Mouse (Mus musculus): ENCODE results near the gene Zfp319. TPM values are rescaled to one million over a fixed set of nuclear protein-coding genes. Genes with fewer than 3 reads are reported as not detected.
A peak's percentile ranks its signal among the peaks of the same experiment; 100 is the strongest.

Zfp319 gene
- polyA plus RNA-seq, 2 experiments = 0.81 to 0.83 TPM

GRCm38 (mm10) chr8:95369581-95370326 lies 38.0 kb upstream of the Zfp319 start:
- Histone ChIP-seq H3K27me3 (ENCODE audit: control insufficient read depth, insufficient read depth, low read length) (no peaks in the 10 kb centered on the region), H3K9me3 (ENCODE audit: control insufficient read depth, low read length) (no peaks in the 10 kb centered on the region), H3K4me3 (ENCODE audit: insufficient read depth in 1 of 2, low read depth in 2 of 2, low read length in 2 of 2) (no peak overlapping the region), H3K36me3 (replicated peaks; ENCODE audit: control insufficient read depth, insufficient read depth, low read depth) (no peaks in the 10 kb centered on the region), H3K4me2 (ENCODE audit: low read depth) (peak overlapping the region; percentile 43), H3K4me1 (replicated peaks; ENCODE audit: control insufficient read depth in 2 of 2, insufficient read depth in 2 of 2, low read length in 1 of 2) (peaks cover 2 to 16% of the 10 kb centered on the region in 2 experiments; a peak in 3 of 4 replicates), H3K27ac (no peak overlapping the region), H3K9ac (replicated peaks) (no peak overlapping the region)
- 41% methylated on average over 20 of the region's 20 CpGs for WGBS (ENCODE audit: insufficient replicate concordance)
- TF ChIP-seq EP300 (IDR thresholded peaks at IDR 0.05; ENCODE audit: low read depth) (no peak), CTCF (IDR thresholded peaks at IDR 0.05; ENCODE audit: low read depth) (no peak)
- DNase-seq (ENCODE audit: low read depth in 3 of 3, low spot score in 3 of 3) (no peak), ATAC-seq (ENCODE audit: insufficient read depth) (peak; percentile 41; the same call in 1 of the 2 replicates)

- TF ChIP-seq EP300 (IDR thresholded peaks at IDR 0.05; ENCODE audit: low read depth) (no peak), CTCF (IDR thresholded peaks at IDR 0.05; ENCODE audit: low read depth) (no peak)
- Histone ChIP-seq H3K9ac (replicated peaks) (no peak overlapping the region), H3K9me3 (ENCODE audit: control insufficient read depth, low read length) (no peaks in the 10 kb centered on the region), H3K36me3 (replicated peaks; ENCODE audit: control insufficient read depth, insufficient read depth, low read depth) (no peaks in the 10 kb centered on the region), H3K27ac (no peak overlapping the region), H3K4me2 (ENCODE audit: low read depth) (no peak overlapping the region), H3K27me3 (ENCODE audit: control insufficient read depth, insufficient read depth, low read length) (no peaks in the 10 kb centered on the region), H3K4me1 (replicated peaks; ENCODE audit: control insufficient read depth in 2 of 2, insufficient read depth in 2 of 2, low read length in 1 of 2) (peaks cover 10 to 40% of the 10 kb centered on the region in 2 experiments), H3K4me3 (ENCODE audit: insufficient read depth in 1 of 2, low read depth in 2 of 2, low read length in 2 of 2) (no peak overlapping the region)
- ATAC-seq (ENCODE audit: insufficient read depth) (no peak), DNase-seq (ENCODE audit: low read depth in 3 of 3, low spot score in 3 of 3) (no peak)
- WGBS (ENCODE audit: insufficient replicate concordance) = 78% methylated on average over 2 of the region's 2 CpGs
Observed at GRCm38 (mm10) chr8:95363849-95364248, 32.1 kb upstream of the Zfp319 start.

GRCm38 (mm10) chr8:95362272-95362671 lies 30.5 kb upstream of the Zfp319 start:
- TF ChIP-seq CTCF (IDR thresholded peaks at IDR 0.05; ENCODE audit: low read depth) (no peak), EP300 (IDR thresholded peaks at IDR 0.05; ENCODE audit: low read depth) (no peak)
- WGBS (ENCODE audit: insufficient replicate concordance) = 50% methylated on average over 6 of the region's 6 CpGs

GRCm38 (mm10) chr8:95361016-95361341 lies 29.2 kb upstream of the Zfp319 start:
- DNase-seq (ENCODE audit: low read depth in 3 of 3, low spot score in 3 of 3) = no peak
- Histone ChIP-seq H3K27me3 (ENCODE audit: control insufficient read depth, insufficient read depth, low read length) (no peaks in the 10 kb centered on the region), H3K9me3 (ENCODE audit: control insufficient read depth, low read length) (no peaks in the 10 kb centered on the region), H3K4me3 (ENCODE audit: insufficient read depth in 1 of 2, low read depth in 2 of 2, low read length in 2 of 2) (no peak overlapping the region), H3K36me3 (replicated peaks; ENCODE audit: control insufficient read depth, insufficient read depth, low read depth) (no peaks in the 10 kb centered on the region), H3K4me1 (replicated peaks; ENCODE audit: control insufficient read depth in 2 of 2, insufficient read depth in 2 of 2, low read length in 1 of 2) (peaks cover 8 to 28% of the 10 kb centered on the region in 2 experiments), H3K9ac (replicated peaks) (no peak overlapping the region), H3K4me2 (ENCODE audit: low read depth) (no peak overlapping the region; the same call in 1 of the 2 replicates), H3K27ac (no peak overlapping the region)
- TF ChIP-seq CTCF (IDR thresholded peaks at IDR 0.05; ENCODE audit: low read depth) (no peak), EP300 (IDR thresholded peaks at IDR 0.05; ENCODE audit: low read depth) (no peak)
- 37% methylated on average over 3 of the region's 3 CpGs for WGBS (ENCODE audit: insufficient replicate concordance)
- peak; percentile 68 for ATAC-seq (ENCODE audit: insufficient read depth)

More at GRCm38 (mm10) chr8:95362272-95362671, 30.5 kb upstream of the Zfp319 start:
- Histone ChIP-seq H3K4me2 (ENCODE audit: low read depth) (no peak overlapping the region), H3K27ac (no peak overlapping the region), H3K36me3 (replicated peaks; ENCODE audit: control insufficient read depth, insufficient read depth, low read depth) (no peaks in the 10 kb centered on the region), H3K9me3 (ENCODE audit: control insufficient read depth, low read length) (no peaks in the 10 kb centered on the region), H3K27me3 (ENCODE audit: control insufficient read depth, insufficient read depth, low read length) (no peaks in the 10 kb centered on the region), H3K4me1 (replicated peaks; ENCODE audit: control insufficient read depth in 2 of 2, insufficient read depth in 2 of 2, low read length in 1 of 2) (peaks cover 10 to 33% of the 10 kb centered on the region in 2 experiments), H3K9ac (replicated peaks) (no peak overlapping the region), H3K4me3 (ENCODE audit: insufficient read depth in 1 of 2, low read depth in 2 of 2, low read length in 2 of 2) (no peak overlapping the region)
- ATAC-seq (ENCODE audit: insufficient read depth) (no peak), DNase-seq (ENCODE audit: low read depth in 3 of 3, low spot score in 3 of 3) (no peak)

GRCm38 (mm10) chr8:95360181-95361015 lies 28.6 kb upstream of the Zfp319 start:
- H3K27ac ChIP-seq = no peak overlapping the region
- TF ChIP-seq CTCF (IDR thresholded peaks at IDR 0.05; ENCODE audit: low read depth) = no peak
- peak; percentile 70 for TF ChIP-seq EP300 (IDR thresholded peaks at IDR 0.05; ENCODE audit: low read depth)
- no peak overlapping the region for H3K9ac ChIP-seq (replicated peaks)
- H3K27me3 ChIP-seq (ENCODE audit: control insufficient read depth, insufficient read depth, low read length) = no peaks in the 10 kb centered on the region; the same call in 1 of the 2 replicates
- H3K36me3 ChIP-seq (replicated peaks; ENCODE audit: control insufficient read depth, insufficient read depth, low read depth) = no peaks in the 10 kb centered on the region
- H3K4me2 ChIP-seq (ENCODE audit: low read depth) = no peak overlapping the region; the same call in 1 of the 2 replicates
- H3K9me3 ChIP-seq (ENCODE audit: control insufficient read depth, low read length) = no peaks in the 10 kb centered on the region
- no peak for DNase-seq (ENCODE audit: low read depth in 3 of 3, low spot score in 3 of 3)
- H3K4me3 ChIP-seq (ENCODE audit: insufficient read depth in 1 of 2, low read depth in 2 of 2, low read length in 2 of 2) = no peak overlapping the region
- 15% methylated on average over 7 of the region's 7 CpGs for WGBS (ENCODE audit: insufficient replicate concordance)
- peak; percentile 84 for ATAC-seq (ENCODE audit: insufficient read depth)
- peaks cover 8 to 28% of the 10 kb centered on the region in 2 experiments for H3K4me1 ChIP-seq (replicated peaks; ENCODE audit: control insufficient read depth in 2 of 2, insufficient read depth in 2 of 2, low read length in 1 of 2)

All from liver, embryonic 14.5 days (tissue).